Mouse (Mus musculus) erythroblast, embryonic 14.5 days (primary cell): ENCODE measurements around the gene Foxp1.

Source experiments
- GATA1 ChIP-seq: IDR thresholded peaks from 2 replicates; pipeline ENCODE4 v1.6.1; 2012; ENCODE audit warnings: low read length, inconsistent platforms, mixed read lengths
- TAL1 ChIP-seq: IDR thresholded peaks from 3 replicates; pipeline ENCODE4 v1.6.1; 2012; ENCODE audit warnings: low read length, inconsistent platforms, mixed read lengths

GRCm38 (mm10) chr6:99189967-99190366 is 332.6 kb downstream of the Foxp1 start:
- no peak for TF ChIP-seq TAL1
- TF ChIP-seq GATA1 = no peak
